Mouse (Mus musculus): ENCODE data around the gene Zfp229. TPM values are rescaled to one million over a fixed set of nuclear protein-coding genes. Genes with fewer than 3 reads are reported as not detected.
"Not testable (repeated sequence)": the region's sequence is repeated elsewhere in the genome, so short reads cannot be mapped to it uniquely, and the experiment has no call there.

The Zfp229 gene
- polyA plus RNA-seq (2017; shearing (Covaris generic)), result under 1 TPM; 0.12 to 0.86 (median 0.44) TPM

- ATAC-seq, result not testable (repeated sequence)
Observed at GRCm38 (mm10) chr17:21730495-21730894, at the start of gene Zfp229. Gene Zfp229, plus strand, starts transcription at chr17:21730795.

DNA sequence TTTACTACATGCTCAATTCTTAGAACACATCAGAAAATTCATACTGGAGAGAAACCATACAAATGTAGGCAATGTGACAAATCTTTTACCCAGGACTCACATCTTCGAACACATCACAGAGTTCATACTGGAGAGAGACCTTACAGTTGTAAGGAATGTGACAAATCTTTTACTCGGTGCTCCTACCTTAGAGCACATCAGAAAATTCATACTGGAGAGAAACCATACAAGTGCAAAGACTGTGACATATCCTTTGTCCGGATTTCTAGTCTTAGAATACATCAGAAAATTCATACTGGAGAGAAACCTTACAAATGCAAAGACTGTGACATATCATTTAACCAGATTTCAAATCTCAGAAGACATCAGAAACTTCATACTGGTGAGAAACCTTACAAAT, 39.0 kb upstream of the Zfp229 start, which contains the start of gene Gm10226:
Gene Gm10226 (plus strand): TSS at position 301 of the 400 bp plus-strand sequence.
- ATAC-seq, result no peak

- no peak for ATAC-seq
Observed at GRCm38 (mm10) chr17:21693342-21693741, 37.3 kb upstream of the Zfp229 start.

DNA sequence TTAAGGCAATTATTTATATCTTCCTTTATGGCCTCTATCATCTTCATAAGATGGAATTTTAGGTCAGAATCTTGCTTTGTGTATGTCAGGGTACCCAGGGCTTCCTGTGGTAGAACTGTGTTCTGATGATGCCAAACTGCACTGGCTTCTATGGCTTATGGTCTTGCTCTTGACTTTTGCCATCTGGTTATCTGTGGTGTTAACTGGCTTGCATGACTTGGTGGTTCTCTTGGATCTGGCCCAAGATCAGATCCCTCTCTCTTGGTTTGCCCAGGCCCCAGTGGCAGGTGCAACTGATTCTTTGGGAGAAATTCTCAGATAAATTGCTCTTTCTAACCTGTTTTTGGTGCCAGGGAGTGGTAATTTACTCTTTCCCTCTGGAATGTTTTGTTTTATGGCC, 34.5 kb upstream of the Zfp229 start:
- no peak for ATAC-seq

GRCm38 (mm10) chr17:21702281-21703240, 28.0 kb upstream of the Zfp229 start:
- no peak for ATAC-seq

DNA sequence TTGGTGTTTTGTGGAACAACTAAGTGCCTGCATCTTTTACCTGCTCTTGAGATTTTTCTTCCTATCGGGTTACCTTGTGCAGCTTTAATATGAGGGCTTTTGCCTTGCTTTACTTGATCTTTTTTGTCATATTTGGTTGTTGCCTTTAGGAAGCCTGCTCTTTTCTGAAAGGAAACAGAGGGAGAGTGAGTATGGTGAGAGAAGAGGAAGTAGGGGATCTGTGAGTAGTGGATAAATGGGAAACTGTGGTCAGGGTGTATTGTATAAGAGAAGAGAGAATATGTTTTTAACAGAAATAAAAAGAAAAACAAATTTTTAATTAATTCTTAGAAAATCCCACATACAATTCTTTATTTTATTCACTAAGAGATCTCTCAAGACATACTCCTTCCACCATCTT, 27.2 kb upstream of the Zfp229 start:
- no peak for ATAC-seq

GRCm38 (mm10) chr17:21707343-21707996, 23.1 kb upstream of the Zfp229 start, which contains the start of gene Zfp760:
Gene Zfp760, plus strand, starts transcription at chr17:21707741.
- ATAC-seq, result peak; percentile 89

GRCm38 (mm10) chr17:21708401-21708800, 22.2 kb upstream of the Zfp229 start:
- no peak for ATAC-seq

DNA sequence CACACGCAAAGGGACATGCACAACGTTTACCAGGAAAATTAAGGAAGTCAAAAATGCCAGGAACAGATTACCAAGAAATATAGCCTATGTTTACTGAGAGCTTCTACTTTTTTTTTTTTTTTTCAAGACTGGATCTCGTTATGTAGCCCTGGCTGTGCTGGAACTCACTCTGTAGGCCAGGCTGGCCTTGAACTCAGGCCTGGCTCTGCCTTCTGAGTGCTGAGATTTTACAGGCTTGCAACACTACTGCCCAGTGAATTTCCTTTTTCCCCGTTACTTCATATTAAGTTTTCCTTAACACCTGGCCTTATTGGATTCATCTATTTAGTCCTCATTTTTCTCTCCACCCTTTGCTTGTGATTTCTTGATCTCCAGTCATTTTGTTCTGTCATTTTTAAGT, 2.5 kb downstream of the Zfp229 start:
- ATAC-seq, result no peak

- peak; percentile 87 for ATAC-seq
Observed at GRCm38 (mm10) chr17:21733529-21734031, 3.0 kb downstream of the Zfp229 start.

- no peak for ATAC-seq
Observed at GRCm38 (mm10) chr17:21752791-21753190, 22.2 kb downstream of the Zfp229 start.

GRCm38 (mm10) chr17:21753342-21754208, 23.0 kb downstream of the Zfp229 start:
- no peak for ATAC-seq

- ATAC-seq, result no peak
Observed at GRCm38 (mm10) chr17:21770336-21770735, 39.7 kb downstream of the Zfp229 start.

DNA sequence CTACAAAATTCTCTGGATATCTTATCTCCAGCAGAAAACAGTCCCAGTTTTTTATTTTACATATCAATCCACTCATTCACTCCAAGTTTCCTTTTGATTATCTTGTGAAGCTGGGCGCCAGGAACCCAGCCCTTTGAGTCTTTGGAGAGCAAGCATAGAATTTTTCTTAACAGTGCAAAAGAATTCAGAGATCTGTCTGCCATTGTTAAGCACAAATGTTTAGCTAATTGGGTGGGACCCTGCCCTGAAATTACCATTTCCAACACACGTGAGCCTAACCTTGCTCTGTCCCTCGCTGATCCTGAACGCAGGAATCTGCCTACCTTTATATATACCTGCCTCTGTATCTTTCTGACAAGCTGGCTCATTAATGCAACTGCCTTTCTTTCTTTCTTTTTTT, 61.7 kb downstream of the Zfp229 start:
- no peak for ATAC-seq

DNA sequence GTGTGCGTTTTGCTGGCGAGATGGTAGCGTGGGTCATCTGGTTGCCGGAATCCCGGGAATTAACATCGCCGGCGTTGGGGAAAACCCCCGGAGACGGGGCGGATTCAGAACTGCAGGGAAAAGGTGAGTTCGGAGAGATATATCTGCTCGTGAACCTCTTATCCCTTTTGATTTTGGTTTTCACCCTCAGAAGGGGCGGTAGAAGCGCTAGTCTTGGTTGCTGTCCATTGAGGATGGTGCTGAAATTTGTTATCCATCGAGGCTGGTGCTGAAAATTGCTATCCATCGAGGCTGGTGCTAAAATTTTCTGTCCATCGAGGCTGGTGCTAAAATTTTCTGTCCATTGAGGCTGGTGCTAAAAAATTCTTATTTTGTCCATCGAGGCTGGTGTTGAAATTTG, 70.8 kb downstream of the Zfp229 start:
- not testable (repeated sequence) for ATAC-seq

Other genes starting within 250 kb of the Zfp229 start
- gene Zfp53, start 241.8 kb upstream of the Zfp229 start, polyA plus RNA-seq (2017; shearing (Covaris generic)), result 10 to 100 TPM; 32.9 to 41.1 (median 34.1) TPM
- gene Zfp52, start 195.3 kb upstream of the Zfp229 start, polyA plus RNA-seq (2017; shearing (Covaris generic)), result 10 to 100 TPM; 16.1 to 26.4 (median 19.2) TPM
- 1 to 10 TPM; 2.7 to 8.8 (median 4.9) TPM for gene Zfp948, start 163.8 kb upstream of the Zfp229 start, polyA plus RNA-seq (2017; shearing (Covaris generic))
- 10 to 100 TPM; 11.0 to 20.7 (median 14.3) TPM for gene Zfp983, start 80.2 kb upstream of the Zfp229 start, polyA plus RNA-seq (2017; shearing (Covaris generic))
- gene Gm10226, start 38.9 kb upstream of the Zfp229 start, polyA plus RNA-seq (2017; shearing (Covaris generic)), result 10 to 100 TPM; 16.0 to 19.8 (median 16.1) TPM
- 1 to 10 TPM; 7.5 to 10.0 (median 9.6) TPM for gene Zfp760, start 23.1 kb upstream of the Zfp229 start, polyA plus RNA-seq (2017; shearing (Covaris generic))
- gene Zfp820, start 115.0 kb downstream of the Zfp229 start, polyA plus RNA-seq (2017; shearing (Covaris generic)), result under 1 TPM; 0.17 to 0.84 (median 0.70) TPM
- 10 to 100 TPM; 13.8 to 19.5 (median 16.8) TPM for gene Zfp995, start 179.1 kb downstream of the Zfp229 start, polyA plus RNA-seq (2017; shearing (Covaris generic))
- 10 to 100 TPM; 28.8 to 38.7 (median 33.8) TPM for gene Zfp942, start 231.7 kb downstream of the Zfp229 start, polyA plus RNA-seq (2017; shearing (Covaris generic))
- 10 to 100 TPM; 12.8 to 14.0 (median 13.0) TPM for gene Zfp943, start 231.8 kb downstream of the Zfp229 start, polyA plus RNA-seq (2017; shearing (Covaris generic))